Mouse (Mus musculus) embryonic facial prominence, embryonic 13.5 days (tissue): ENCODE measurements around the gene Gm28845. TPM values are rescaled to one million over a fixed set of nuclear protein-coding genes. Genes with fewer than 3 reads are reported as not detected.

Experiments used
- ATAC-seq: fragments of 200-750 bp; cut with Nextera tagmentation; 2 replicates; pipeline ENCODE4 v1.8.0; 2017; ENCODE audit warnings: low read depth; ENCODE audit not compliant: insufficient number of reproducible peaks, insufficient read depth, low FRiP score, low TSS enrichment
- H3K27ac ChIP-seq: fragments of 300-500 bp; sonication (generic); 2 replicates; pipeline ENCODE4 v1.5.1; 2015; ENCODE audit warnings: moderate library complexity, mild to moderate bottlenecking, inconsistent platforms
- H3K27me3 ChIP-seq: fragments of 300-500 bp; sonication (generic); 2 replicates; pipeline ENCODE4 v1.6.1; 2015; ENCODE audit warnings: mild to moderate bottlenecking, inconsistent platforms
- H3K36me3 ChIP-seq: fragments of 300-500 bp; sonication (generic); 2 replicates; pipeline ENCODE4 v1.6.1; 2015; ENCODE audit warnings: mild to moderate bottlenecking, inconsistent platforms
- H3K4me1 ChIP-seq: fragments of 300-500 bp; sonication (generic); 2 replicates; pipeline ENCODE4 v1.6.1; 2015; ENCODE audit warnings: inconsistent platforms
- H3K4me2 ChIP-seq: fragments of 300-500 bp; sonication (generic); 2 replicates; pipeline ENCODE4 v1.6.1; 2015; ENCODE audit warnings: moderate library complexity, mild to moderate bottlenecking, inconsistent platforms
- H3K4me3 ChIP-seq: fragments of 300-500 bp; sonication (generic); 2 replicates; pipeline ENCODE4 v1.5.1; 2015; ENCODE audit warnings: mild to moderate bottlenecking, inconsistent platforms
- H3K9ac ChIP-seq: fragments of 300-500 bp; sonication (generic); 2 replicates; pipeline ENCODE4 v1.6.1; 2015; ENCODE audit warnings: mild to moderate bottlenecking, inconsistent platforms
- H3K9me3 ChIP-seq: fragments of 300-500 bp; sonication (generic); 2 replicates; pipeline ENCODE4 v1.6.1; 2016; ENCODE audit warnings: inconsistent platforms
- WGBS: fragments of 180-500 bp; shearing (Covaris S2); methylation state at CpG from one replicate; pipeline ENCODE4 v1.1.7; 2015; ENCODE audit warnings: mixed read lengths; 5-methylcytosine and 5-hydroxymethylcytosine counted together
- polyA plus RNA-seq: library from polyadenylated mRNA; unstranded; fragments of >200 nt; fragmentation: Nextera tagmentation; extraction: Ambion mirVana; gene quantifications from 2 replicates; pipeline ENCODE4 v1.2.1, GENCODE M21; 2015

Gm28845 gene
- polyA plus RNA-seq, 1 experiment from 2014 or later = not detected

- ATAC-seq = no peak
- no peak overlapping the region for H3K4me2 ChIP-seq
- WGBS = 70% methylated on average over 3 of the region's 3 CpGs
These were observed 10.3 kb upstream of the Gm28845 start for GRCm38 (mm10) chr1:65129634-65130180.

DNA sequence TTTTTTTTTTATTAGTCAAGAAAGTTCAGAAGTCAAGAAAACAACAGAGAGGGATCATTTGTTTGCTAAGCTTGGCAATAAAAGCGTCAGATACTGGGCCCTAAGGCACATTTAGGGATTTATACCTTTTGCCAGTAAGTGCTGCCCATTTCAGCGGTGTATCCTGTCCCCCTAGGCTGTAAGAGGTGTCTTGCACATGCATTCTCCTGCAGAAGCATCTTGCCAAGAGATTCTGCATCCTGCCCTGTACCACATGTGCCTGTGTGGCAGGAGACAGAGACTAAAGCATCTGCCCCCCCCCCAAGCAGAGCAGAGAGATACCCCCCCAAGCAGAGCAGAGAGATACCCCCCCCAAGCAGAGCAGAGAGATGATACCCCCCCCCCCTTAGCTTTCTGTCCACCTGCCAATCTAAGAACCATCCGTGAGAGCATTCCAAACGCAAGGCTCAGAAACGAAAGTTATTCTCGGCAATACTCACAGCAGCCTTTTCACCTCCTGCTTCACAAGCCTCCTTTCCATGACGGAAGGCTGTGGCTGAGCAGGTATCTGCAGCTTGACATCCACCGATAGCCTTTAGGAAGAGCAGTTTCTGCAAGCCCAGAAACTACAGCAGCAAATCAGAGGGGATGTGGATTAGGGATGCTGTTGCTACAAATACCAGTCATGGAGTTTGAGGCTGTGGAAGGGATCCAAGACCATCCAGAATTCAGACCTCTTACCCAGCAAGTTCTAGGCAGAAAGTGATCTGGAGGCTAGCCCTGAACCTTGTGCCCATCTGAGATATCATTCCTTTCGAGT is 3.4 kb upstream of the Gm28845 start, which contains the start of gene D630023F18Rik:
D630023F18Rik (minus strand) TSS at position 641 of the 799 bp plus-strand sequence.
- no peak for ATAC-seq
- H3K27ac ChIP-seq = no peak within 1 kb of the TSS
- no peak within 1 kb of the TSS for H3K9ac ChIP-seq
- no peaks in the 10 kb centered on the region for H3K36me3 ChIP-seq
- no peaks in the 10 kb centered on the region for H3K27me3 ChIP-seq
- peak within 1 kb of the TSS; percentile 27 for H3K4me3 ChIP-seq
- peak within 1 kb of the TSS; percentile 52 for H3K4me2 ChIP-seq
- WGBS = 25% methylated on average over 9 of the region's 9 CpGs
- H3K4me1 ChIP-seq = no peaks in the 10 kb centered on the region
- H3K9me3 ChIP-seq = no peaks in the 10 kb centered on the region

More at GRCm38 (mm10) chr1:65129634-65130180, 10.3 kb upstream of the Gm28845 start:
- Histone ChIP-seq H3K27me3 (no peaks in the 10 kb centered on the region), H3K9ac (no peak overlapping the region), H3K36me3 (no peaks in the 10 kb centered on the region), H3K4me3 (no peak overlapping the region), H3K4me1 (no peaks in the 10 kb centered on the region), H3K9me3 (no peaks in the 10 kb centered on the region), H3K27ac (no peak overlapping the region)

DNA sequence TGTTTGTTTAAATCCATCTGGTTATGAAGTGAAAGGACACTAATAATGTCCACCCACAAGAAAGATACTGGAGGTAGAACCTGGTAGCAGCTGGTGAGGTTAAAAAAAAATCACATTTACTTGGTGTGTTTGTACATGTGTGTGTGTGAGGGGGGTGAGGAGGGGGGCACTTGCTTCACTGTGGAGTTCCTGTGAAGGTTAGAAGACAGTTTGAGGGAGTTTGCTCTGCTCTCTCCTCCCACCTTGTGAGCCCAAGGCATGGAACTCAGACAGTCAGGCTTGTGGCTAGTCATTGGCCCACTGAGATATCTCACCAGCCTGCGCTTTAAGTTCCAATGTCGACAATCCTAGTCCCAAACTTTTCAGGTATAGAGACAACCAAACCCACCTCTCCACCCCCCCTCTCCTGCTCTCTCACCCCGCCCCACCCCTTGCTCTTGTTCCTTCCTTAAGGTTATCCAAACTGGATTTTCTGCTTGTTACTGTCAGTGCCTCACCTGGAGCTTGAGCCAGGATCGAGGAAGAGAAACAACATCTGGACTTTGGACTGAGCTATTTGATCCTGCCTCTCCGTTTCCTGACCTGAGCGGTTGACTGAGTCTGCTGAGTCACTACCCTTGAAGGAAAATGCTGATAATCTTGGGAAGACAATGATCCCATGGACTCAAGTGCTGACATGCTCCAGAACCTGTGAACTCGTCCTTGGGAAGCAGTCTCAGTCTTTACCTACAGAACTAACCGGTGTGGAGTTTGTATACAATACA is 1.0 kb downstream of the Gm28845 start:
- no peaks in the 10 kb centered on the region for H3K4me1 ChIP-seq
- WGBS = 52% methylated on average over 8 of the region's 8 CpGs
- no peak overlapping the region for H3K4me3 ChIP-seq
- no peaks in the 10 kb centered on the region for H3K9me3 ChIP-seq
- no peak overlapping the region for H3K4me2 ChIP-seq
- H3K27ac ChIP-seq = no peak overlapping the region
- H3K36me3 ChIP-seq = no peaks in the 10 kb centered on the region
- H3K9ac ChIP-seq = no peak overlapping the region
- H3K27me3 ChIP-seq = no peaks in the 10 kb centered on the region
- ATAC-seq = no peak

GRCm38 (mm10) chr1:65113536-65114172 is 5.7 kb downstream of the Gm28845 start:
- Histone ChIP-seq H3K9ac (no peak overlapping the region), H3K4me1 (no peaks in the 10 kb centered on the region), H3K27me3 (no peaks in the 10 kb centered on the region), H3K9me3 (no peaks in the 10 kb centered on the region), H3K4me2 (no peak overlapping the region), H3K4me3 (no peak overlapping the region), H3K27ac (no peak overlapping the region), H3K36me3 (no peaks in the 10 kb centered on the region)
- ATAC-seq = no peak
- 95% methylated on average over 5 of the region's 5 CpGs for WGBS

DNA sequence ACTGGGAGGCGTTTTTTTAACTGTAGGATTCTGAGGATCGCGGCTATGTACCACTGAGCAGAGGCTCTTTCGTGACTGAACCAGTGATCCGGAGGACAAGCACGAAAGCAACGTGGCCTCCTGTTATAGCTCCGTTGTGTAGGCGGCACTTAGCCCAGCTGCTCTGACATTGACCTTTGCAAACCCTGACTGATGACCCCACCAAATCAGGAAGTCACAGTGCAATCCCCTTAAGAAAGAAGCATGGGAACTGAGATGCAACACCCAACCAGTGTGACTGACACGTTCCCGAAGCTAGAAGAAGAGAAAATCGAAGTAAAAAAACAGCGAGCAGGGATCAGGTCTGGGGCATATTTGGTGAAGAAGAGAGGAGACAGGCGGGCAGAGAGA is 6.6 kb downstream of the Gm28845 start:
- Histone ChIP-seq H3K9me3 (no peaks in the 10 kb centered on the region), H3K4me3 (0 out of 2 replicates have a peak overlapping the region, but pooled peaks have one; percentile 6), H3K4me2 (peak overlapping the region; percentile 47), H3K9ac (no peak overlapping the region), H3K36me3 (no peaks in the 10 kb centered on the region), H3K27ac (no peak overlapping the region), H3K27me3 (no peaks in the 10 kb centered on the region), H3K4me1 (no peaks in the 10 kb centered on the region)
- 52% methylated on average over 14 of the region's 14 CpGs for WGBS
- ATAC-seq = no peak

DNA sequence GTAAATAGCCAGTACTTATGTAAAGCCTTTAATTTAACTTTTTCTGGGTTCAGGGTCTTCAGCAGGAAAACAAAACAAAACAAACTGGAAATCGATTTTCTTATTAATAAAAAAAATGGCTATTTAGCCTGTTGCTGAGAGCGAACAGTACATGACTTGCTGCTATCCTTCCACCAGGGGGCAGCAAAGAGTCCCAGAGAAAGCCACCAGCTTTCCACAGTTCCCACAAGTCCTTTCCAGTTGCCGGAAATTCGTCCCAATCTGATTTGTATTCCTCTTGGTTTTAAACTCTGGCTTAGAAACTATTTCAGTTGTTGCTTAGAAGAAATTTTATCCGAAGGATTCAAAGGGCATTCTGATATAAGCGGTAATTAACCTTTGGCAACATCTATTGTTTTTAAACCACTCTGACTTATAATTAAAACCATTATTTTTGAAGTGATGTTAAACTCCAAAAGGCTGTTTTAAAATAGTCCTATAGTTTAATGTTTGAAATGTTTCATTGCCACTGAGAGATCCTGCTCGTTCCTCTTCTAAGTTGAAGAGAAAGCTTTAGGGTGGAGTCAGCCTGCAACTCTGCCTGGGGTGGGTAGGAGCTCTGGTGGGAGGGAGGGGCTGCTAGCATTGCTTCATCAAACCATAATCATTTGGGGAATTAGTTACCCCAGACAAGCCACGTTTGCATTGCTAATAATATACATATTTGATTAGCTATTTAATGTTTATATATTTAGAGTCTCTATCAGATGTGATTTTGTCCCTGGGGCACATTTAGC is 7.1 kb downstream of the Gm28845 start:
- Histone ChIP-seq H3K4me3 (peak overlapping the region; percentile 6; the same call in 1 of the 2 replicates), H3K4me2 (peak overlapping the region; percentile 47), H3K4me1 (no peaks in the 10 kb centered on the region), H3K36me3 (no peaks in the 10 kb centered on the region), H3K9ac (no peak overlapping the region), H3K9me3 (no peaks in the 10 kb centered on the region), H3K27ac (no peak overlapping the region), H3K27me3 (no peaks in the 10 kb centered on the region)
- no peak for ATAC-seq
- WGBS = 11% methylated on average over 8 of the region's 8 CpGs

- ATAC-seq = no peak
- H3K4me1 ChIP-seq = no peaks in the 10 kb centered on the region
- no peak overlapping the region for H3K4me2 ChIP-seq
- no peaks in the 10 kb centered on the region for H3K27me3 ChIP-seq
- H3K27ac ChIP-seq = no peak overlapping the region
- no peak overlapping the region for H3K4me3 ChIP-seq
- no peaks in the 10 kb centered on the region for H3K36me3 ChIP-seq
- H3K9ac ChIP-seq = no peak overlapping the region
- H3K9me3 ChIP-seq = no peaks in the 10 kb centered on the region
- 74% methylated on average over 25 of the region's 25 CpGs for WGBS
These were observed 9.5 kb downstream of the Gm28845 start for GRCm38 (mm10) chr1:65109756-65110435.

GRCm38 (mm10) chr1:65109196-65109595 is 10.2 kb downstream of the Gm28845 start:
- H3K27me3 ChIP-seq = no peaks in the 10 kb centered on the region
- H3K4me3 ChIP-seq = no peak overlapping the region
- H3K4me1 ChIP-seq = no peaks in the 10 kb centered on the region
- 92% methylated on average over 8 of the region's 8 CpGs for WGBS
- H3K9me3 ChIP-seq = no peaks in the 10 kb centered on the region
- no peak overlapping the region for H3K27ac ChIP-seq
- ATAC-seq = no peak
- no peak overlapping the region for H3K9ac ChIP-seq
- H3K4me2 ChIP-seq = no peak overlapping the region
- H3K36me3 ChIP-seq = no peaks in the 10 kb centered on the region

DNA sequence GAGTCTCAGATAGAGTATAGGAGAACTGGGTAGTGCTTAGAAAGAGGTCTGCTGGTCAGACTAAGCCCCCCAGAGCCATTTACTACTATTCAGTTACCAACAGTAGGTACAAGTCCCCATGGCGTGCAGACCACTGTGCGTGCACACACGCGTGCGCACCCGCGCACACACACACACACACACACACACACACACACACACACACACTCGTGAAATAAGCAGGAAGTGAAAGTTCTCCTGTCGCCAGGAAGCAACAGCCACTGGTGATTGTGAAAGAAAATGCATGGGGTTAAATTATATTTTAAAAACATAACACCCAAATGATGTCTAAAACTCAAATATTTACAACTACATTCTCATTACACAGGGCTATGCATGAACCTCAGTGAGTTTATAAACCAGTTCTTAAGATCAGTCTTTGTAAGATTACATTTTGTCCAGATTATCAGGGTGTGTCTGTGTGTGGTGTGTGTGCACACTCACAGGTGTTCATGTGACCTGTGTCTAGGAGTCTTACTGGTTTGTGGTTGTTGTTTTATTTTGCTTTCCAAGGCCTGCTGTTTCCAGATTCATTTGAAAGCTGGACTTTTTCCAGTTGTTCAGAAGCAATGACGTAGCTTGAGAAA is 11.6 kb downstream of the Gm28845 start:
- Histone ChIP-seq H3K4me2 (no peak overlapping the region), H3K4me3 (no peak overlapping the region), H3K27me3 (no peaks in the 10 kb centered on the region), H3K9me3 (no peaks in the 10 kb centered on the region), H3K9ac (no peak overlapping the region), H3K36me3 (no peaks in the 10 kb centered on the region), H3K27ac (no peak overlapping the region), H3K4me1 (no peaks in the 10 kb centered on the region)
- ATAC-seq = no peak
- 91% methylated on average over 10 of the region's 10 CpGs for WGBS

DNA sequence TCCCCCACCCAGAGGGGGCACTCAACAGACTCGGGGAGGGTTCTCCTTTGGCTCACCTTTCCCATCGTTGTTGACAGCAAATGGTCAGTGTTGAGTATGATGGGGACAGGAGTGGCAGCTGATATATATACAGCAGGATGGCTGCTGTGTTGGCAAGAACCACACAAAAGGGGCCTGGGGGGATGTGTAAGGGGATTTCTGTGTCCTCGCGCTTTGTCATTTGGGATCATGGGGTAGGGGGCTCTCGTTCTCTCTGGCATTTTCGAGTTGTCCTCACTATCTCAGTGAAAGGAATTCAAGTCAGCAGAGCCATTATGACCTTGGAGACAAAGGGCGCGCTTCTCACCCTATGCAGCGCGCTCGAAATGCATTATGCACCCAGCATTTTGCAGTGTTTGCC is 16.1 kb downstream of the Gm28845 start, which contains the start of gene Cryga:
Cryga (minus strand) TSS at position 101 of the 400 bp plus-strand sequence.
- H3K4me3 ChIP-seq = no peak within 1 kb of the TSS
- H3K27ac ChIP-seq = no peak within 1 kb of the TSS
- no peak within 1 kb of the TSS for H3K4me2 ChIP-seq
- 90% methylated on average over 11 of the region's 11 CpGs for whole genome bisulfite sequencing
- H3K27me3 ChIP-seq = no peaks in the 10 kb centered on the region
- no peaks in the 10 kb centered on the region for H3K4me1 ChIP-seq
- H3K9me3 ChIP-seq = no peaks in the 10 kb centered on the region
- no peaks in the 10 kb centered on the region for H3K36me3 ChIP-seq
- ATAC-seq = no peak
- no peak within 1 kb of the TSS for H3K9ac ChIP-seq
